Mouse (Mus musculus): ENCODE results near the gene Tmed8. TPM values are rescaled to one million over a fixed set of nuclear protein-coding genes. Genes with fewer than 3 reads are reported as not detected.

The Tmed8 gene
- total and polyA plus RNA-seq, 3 experiments: 2.2 to 32.5 (median 21.6) TPM

DNA sequence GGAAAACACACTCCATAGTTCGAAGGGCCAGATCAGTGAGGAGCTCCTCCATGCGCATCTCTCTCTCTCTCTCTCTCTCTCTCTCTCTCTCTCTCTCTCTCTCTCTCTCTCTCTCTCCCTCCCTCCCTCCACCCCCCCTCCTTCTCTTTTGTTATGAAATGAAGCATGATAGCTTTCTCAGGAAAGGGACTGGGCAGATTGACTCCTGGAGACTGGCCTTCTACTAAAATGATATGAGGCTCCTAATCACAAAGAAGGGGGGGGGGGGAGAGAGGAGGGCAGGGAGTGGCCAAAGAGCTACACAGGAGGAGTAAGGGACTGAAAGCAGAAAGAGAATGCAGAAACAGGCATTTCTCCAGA, 61.9 kb downstream of the Tmed8 start:
- no peak for TF ChIP-seq CTCF (IDR thresholded peaks at IDR 0.05; ENCODE audit: low read depth, low read length)
- ATAC-seq (ENCODE audit: extremely low read depth, insufficient number of reproducible peaks, low FRiP score, poor library complexity, severe bottlenecking) (no peak), DNase-seq (ENCODE audit: low spot score) (no peak)
- Histone ChIP-seq H3K9me3 (replicated peaks) (no peaks in the 10 kb centered on the region), H3K4me1 (ENCODE audit: insufficient read depth, low read depth, low read length) (peaks cover 3% of the 10 kb centered on the region; the same call in 1 of the 2 replicates), H3K36me3 (replicated peaks) (peaks cover 42% of the 10 kb centered on the region), H3K27me3 (ENCODE audit: insufficient read depth, low read length) (no peaks in the 10 kb centered on the region), H3K4me3 (ENCODE audit: low read depth, low read length) (no peak overlapping the region)

DNA sequence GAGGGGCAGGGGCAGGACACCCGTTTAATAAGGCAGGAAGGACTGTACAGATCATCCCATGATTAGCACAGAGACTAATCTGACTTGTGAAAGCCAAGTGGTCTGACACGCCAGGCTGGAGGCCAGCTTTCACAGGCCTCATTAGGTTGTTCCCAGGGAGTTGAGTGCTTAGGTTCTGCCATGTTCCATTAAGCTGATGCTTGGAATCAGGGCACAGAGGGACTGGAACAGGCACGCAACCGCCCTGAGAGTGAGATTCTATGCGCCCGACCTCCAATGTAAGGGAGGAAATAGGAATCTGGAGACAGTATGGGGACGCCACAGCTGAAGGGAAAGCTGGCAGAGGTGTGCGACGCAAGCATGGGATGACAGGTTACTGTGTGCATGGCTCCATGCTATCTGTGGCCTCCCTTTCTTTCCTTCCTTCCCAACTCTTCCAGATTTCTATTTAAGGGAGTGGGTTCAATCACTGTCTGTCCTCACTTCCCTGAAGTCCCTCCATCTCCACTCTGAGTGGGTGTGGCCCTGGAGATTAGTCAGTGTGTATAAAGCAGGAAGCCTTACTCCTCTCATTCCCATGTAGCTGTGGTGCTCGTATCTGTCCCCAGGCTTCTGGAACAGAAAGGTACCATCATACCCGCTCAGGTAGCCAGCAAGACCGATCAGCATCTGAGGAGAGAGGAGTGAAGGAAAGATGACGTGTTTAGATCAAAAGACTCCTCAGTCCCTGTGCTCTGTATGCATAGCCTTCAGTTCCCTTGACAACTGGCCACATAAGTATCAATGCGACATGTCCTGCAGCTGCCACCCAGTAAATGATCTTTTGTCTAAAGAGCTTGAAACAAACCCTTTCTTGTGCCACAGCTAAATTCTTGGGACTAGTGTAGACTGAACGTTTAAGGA, 62.6 kb downstream of the Tmed8 start:
- Histone ChIP-seq H3K36me3 (replicated peaks) (peaks cover 47% of the 10 kb centered on the region), H3K4me1 (ENCODE audit: insufficient read depth, low read depth, low read length) (peaks cover 3% of the 10 kb centered on the region; the same call in 1 of the 2 replicates), H3K4me3 (ENCODE audit: low read depth, low read length) (no peak overlapping the region), H3K9me3 (replicated peaks) (no peaks in the 10 kb centered on the region), H3K27me3 (ENCODE audit: insufficient read depth, low read length) (no peaks in the 10 kb centered on the region)
- DNase-seq (ENCODE audit: low spot score) (no peak), ATAC-seq (ENCODE audit: extremely low read depth, insufficient number of reproducible peaks, low FRiP score, poor library complexity, severe bottlenecking) (no peak)
- TF ChIP-seq TAL1 (conservative IDR thresholded peaks at IDR 0.05; ENCODE audit: low read depth, low read length) (no peak), GATA2 (IDR thresholded peaks at IDR 0.05; ENCODE audit: borderline replicate concordance, low read depth, low read length) (no peak), CTCF (IDR thresholded peaks at IDR 0.05; ENCODE audit: low read depth, low read length) (no peak), GATA1 (IDR thresholded peaks at IDR 0.05; ENCODE audit: borderline replicate concordance, low read length) (no peak), POLR2AphosphoS5 (IDR thresholded peaks at IDR 0.05; ENCODE audit: insufficient replicate concordance, low read depth, low read length) (no peak)

DNA sequence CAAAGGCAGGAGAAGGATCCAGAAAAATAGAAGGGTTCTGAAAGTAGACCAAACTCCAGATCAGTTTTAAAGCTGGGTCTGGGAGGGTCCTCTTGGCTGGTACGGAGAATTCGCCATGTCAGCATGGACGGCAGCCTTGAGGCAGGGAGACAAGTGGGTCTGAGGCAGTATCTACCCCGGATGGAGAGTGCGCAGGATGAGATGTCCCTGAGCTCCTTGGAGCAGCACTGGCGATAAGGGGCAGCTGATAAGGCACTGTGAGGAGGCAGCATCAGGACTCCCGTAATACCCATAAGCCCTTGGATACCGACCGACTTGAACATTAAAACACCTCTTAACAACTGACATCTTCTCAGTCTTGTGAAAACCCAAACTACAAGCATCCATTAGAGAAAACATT, 67.5 kb downstream of the Tmed8 start:
- DNase-seq (ENCODE audit: low spot score) (no peak), ATAC-seq (ENCODE audit: extremely low read depth, insufficient number of reproducible peaks, low FRiP score, poor library complexity, severe bottlenecking) (no peak)
- Histone ChIP-seq H3K27me3 (ENCODE audit: insufficient read depth, low read length) (no peaks in the 10 kb centered on the region), H3K9me3 (replicated peaks) (no peaks in the 10 kb centered on the region), H3K4me1 (ENCODE audit: insufficient read depth, low read depth, low read length) (no peaks in the 10 kb centered on the region), H3K4me3 (ENCODE audit: low read depth, low read length) (no peak overlapping the region), H3K36me3 (replicated peaks) (peaks cover 77% of the 10 kb centered on the region)
- no peak for TF ChIP-seq CTCF (IDR thresholded peaks at IDR 0.05; ENCODE audit: low read depth, low read length)
- TF ChIP-seq GATA1 (IDR thresholded peaks at IDR 0.05; ENCODE audit: borderline replicate concordance, low read length): no peak
- no peak for TF ChIP-seq POLR2AphosphoS5 (IDR thresholded peaks at IDR 0.05; ENCODE audit: insufficient replicate concordance, low read depth, low read length)
- TF ChIP-seq GATA2 (IDR thresholded peaks at IDR 0.05; ENCODE audit: borderline replicate concordance, low read depth, low read length): no peak
- TF ChIP-seq TAL1 (conservative IDR thresholded peaks at IDR 0.05; ENCODE audit: low read depth, low read length): no peak

DNA sequence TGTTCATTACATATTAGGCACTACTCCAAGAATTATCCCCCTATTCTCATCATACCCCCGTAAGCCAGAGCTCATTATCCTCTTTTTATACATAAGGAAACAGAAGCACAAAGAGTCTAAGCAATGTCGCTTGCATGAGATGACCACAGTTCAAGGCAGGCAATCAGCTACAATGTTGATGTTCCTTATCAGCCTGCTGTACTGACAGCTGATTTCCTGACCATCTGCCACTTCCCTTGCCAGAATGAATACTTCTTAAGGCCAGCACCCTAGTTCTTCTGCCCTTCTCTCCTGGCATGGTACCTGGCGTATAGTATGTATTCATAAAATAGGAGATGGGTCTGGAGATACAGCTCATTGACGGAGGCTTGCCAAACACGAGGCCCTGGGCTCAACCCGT, 68.0 kb downstream of the Tmed8 start:
- Histone ChIP-seq H3K27me3 (ENCODE audit: insufficient read depth, low read length) (no peaks in the 10 kb centered on the region), H3K4me3 (ENCODE audit: low read depth, low read length) (no peak overlapping the region), H3K9me3 (replicated peaks) (no peaks in the 10 kb centered on the region), H3K4me1 (ENCODE audit: insufficient read depth, low read depth, low read length) (no peaks in the 10 kb centered on the region), H3K36me3 (replicated peaks) (peaks cover 77% of the 10 kb centered on the region)
- no peak for DNase-seq (ENCODE audit: low spot score)
- no peak for ATAC-seq (ENCODE audit: extremely low read depth, insufficient number of reproducible peaks, low FRiP score, poor library complexity, severe bottlenecking)
- no peak for TF ChIP-seq GATA1 (IDR thresholded peaks at IDR 0.05; ENCODE audit: borderline replicate concordance, low read length)
- no peak for TF ChIP-seq POLR2AphosphoS5 (IDR thresholded peaks at IDR 0.05; ENCODE audit: insufficient replicate concordance, low read depth, low read length)
- no peak for TF ChIP-seq TAL1 (conservative IDR thresholded peaks at IDR 0.05; ENCODE audit: low read depth, low read length)
- no peak for TF ChIP-seq GATA2 (IDR thresholded peaks at IDR 0.05; ENCODE audit: borderline replicate concordance, low read depth, low read length)
- no peak for TF ChIP-seq CTCF (IDR thresholded peaks at IDR 0.05; ENCODE audit: low read depth, low read length)

DNA sequence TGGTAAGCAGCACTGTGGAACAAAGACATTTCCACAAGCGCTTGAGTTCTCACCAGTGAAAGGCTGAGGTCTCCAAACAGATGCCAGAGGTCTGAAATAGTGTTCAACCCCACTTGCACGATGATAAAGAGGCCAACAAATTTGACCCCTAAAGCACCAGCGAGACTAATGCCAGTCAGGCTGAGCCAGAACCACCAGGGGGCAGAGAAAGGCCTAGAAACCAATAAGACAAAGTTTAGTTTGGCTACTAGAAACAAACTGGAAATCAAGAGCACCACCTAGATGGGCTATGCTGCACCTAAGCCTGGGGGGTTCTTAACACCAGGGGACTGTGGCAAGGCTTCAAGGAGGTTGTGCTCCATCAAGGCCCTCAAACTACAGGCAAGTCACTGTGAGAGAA, 68.6 kb downstream of the Tmed8 start:
- ATAC-seq (ENCODE audit: extremely low read depth, insufficient number of reproducible peaks, low FRiP score, poor library complexity, severe bottlenecking) (no peak), DNase-seq (ENCODE audit: low spot score) (no peak)
- Histone ChIP-seq H3K36me3 (replicated peaks) (peaks cover 78% of the 10 kb centered on the region), H3K27me3 (ENCODE audit: insufficient read depth, low read length) (no peaks in the 10 kb centered on the region), H3K9me3 (replicated peaks) (no peaks in the 10 kb centered on the region), H3K4me1 (ENCODE audit: insufficient read depth, low read depth, low read length) (no peaks in the 10 kb centered on the region), H3K4me3 (ENCODE audit: low read depth, low read length) (no peak overlapping the region)
- TF ChIP-seq CTCF (IDR thresholded peaks at IDR 0.05; ENCODE audit: low read depth, low read length) (peak; percentile 24; the same call in 1 of the 2 replicates), GATA2 (IDR thresholded peaks at IDR 0.05; ENCODE audit: borderline replicate concordance, low read depth, low read length) (no peak)

DNA sequence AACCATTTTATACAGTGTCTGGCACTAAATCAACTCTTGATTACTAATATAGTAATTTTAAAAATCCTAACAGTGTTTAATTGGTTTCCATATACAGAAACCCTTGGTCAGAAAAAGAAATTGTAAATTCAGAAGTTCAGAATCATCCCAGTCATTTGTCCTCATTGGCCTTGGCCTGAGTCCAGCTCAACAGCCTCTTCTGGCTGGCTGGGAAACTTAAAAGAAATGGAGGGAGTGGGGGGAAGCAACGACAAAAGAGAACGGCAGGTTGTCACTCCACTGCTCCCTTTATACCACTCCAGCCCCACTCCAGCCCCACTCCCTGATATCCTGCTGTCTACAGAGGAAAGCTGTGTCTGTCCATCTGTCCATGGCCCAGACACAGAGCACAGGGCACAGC, 69.1 kb downstream of the Tmed8 start:
- no peak overlapping the region for H3K4me3 ChIP-seq (ENCODE audit: low read depth, low read length)
- no peaks in the 10 kb centered on the region for H3K4me1 ChIP-seq (ENCODE audit: insufficient read depth, low read depth, low read length)
- no peaks in the 10 kb centered on the region for H3K27me3 ChIP-seq (ENCODE audit: insufficient read depth, low read length)
- ATAC-seq (ENCODE audit: extremely low read depth, insufficient number of reproducible peaks, low FRiP score, poor library complexity, severe bottlenecking) (no peak), DNase-seq (ENCODE audit: low spot score) (no peak)
- no peak for TF ChIP-seq GATA1 (IDR thresholded peaks at IDR 0.05; ENCODE audit: borderline replicate concordance, low read length)
- no peak for TF ChIP-seq POLR2AphosphoS5 (IDR thresholded peaks at IDR 0.05; ENCODE audit: insufficient replicate concordance, low read depth, low read length)
- no peak for TF ChIP-seq GATA2 (IDR thresholded peaks at IDR 0.05; ENCODE audit: borderline replicate concordance, low read depth, low read length)
- no peak for TF ChIP-seq CTCF (IDR thresholded peaks at IDR 0.05; ENCODE audit: low read depth, low read length)
- TF ChIP-seq TAL1 (conservative IDR thresholded peaks at IDR 0.05; ENCODE audit: low read depth, low read length): no peak
- peaks cover 77% of the 10 kb centered on the region for H3K36me3 ChIP-seq (replicated peaks)
- no peaks in the 10 kb centered on the region for H3K9me3 ChIP-seq (replicated peaks)

All from G1E (cell line).